Mouse (Mus musculus) cerebellum, adult 11 months (tissue): ENCODE results near the gene Thoc7.
A peak's percentile ranks its signal among the peaks of the same experiment; 100 is the strongest.
"Not testable (repeated sequence)": the region's sequence is repeated elsewhere in the genome, so short reads cannot be mapped to it uniquely, and the experiment has no call there.

ENCODE experiments used
- DNase-seq: peaks from one replicate; pipeline ENCODE4 v3.0.0; 2022

The Thoc7 gene

DNA sequence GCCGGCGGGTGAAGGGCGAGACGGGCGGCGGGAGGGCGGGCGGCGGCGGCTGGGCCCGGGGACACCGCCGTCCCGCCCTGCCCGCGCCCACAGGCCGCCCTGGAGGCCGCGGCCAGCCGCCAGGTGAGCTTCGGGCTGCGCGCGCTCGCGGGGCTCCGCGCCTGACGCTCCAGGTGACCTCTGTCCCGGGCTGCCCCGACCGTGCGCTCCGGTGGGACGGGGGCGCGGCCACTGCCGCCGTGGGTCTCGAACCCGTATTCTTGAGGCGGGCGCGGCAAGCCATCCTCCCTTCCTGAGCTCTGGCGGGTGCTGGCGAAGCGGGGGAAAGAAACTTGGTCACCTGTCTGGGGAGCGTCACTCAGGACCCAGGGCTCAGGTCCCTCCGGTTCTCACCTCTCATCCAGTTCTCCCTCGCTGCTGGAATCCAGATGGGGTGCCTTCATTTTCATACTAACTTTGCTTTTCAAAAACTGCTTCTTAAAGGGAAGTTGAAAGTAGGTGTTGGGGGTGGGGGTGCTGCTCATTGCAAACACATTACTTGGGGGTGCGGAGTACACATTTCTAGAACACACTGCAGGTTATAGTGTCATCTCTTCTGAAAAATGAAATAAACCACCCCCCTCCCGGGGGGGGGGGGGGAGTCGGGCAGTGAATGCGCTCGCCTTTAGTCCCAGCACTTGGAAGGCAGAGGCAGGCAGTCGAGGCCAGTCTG is at the start of gene Thoc7, which contains the start of gene Atxn7:
TSS of gene Thoc7 (minus strand) at position 452 of the 712 bp plus-strand sequence.
TSS of gene Atxn7 (plus strand) at position 40 of the 712 bp plus-strand sequence.
- peak; percentile 58 for DNase-seq

DNA sequence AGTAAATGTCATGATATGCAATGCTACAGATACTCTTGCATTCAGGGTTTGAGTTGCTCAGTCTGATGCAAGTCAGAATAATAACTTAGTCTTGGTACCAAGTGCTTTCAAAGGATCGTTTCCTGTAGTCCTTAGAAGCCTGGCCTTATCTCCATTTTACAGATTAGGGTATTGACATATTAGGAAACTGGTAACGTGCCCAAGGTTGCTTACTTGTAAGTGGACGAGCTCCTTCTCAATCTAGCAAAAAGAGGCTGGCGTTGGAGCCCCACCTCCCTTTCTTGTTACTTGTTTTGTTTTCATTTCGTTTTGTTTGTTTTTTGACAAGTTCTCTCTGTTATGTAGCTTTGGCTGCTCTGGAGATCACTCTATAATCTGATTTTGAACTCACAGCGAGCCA is 48.1 kb upstream of the Thoc7 start:
- no peak for DNase-seq

- DNase-seq, result no peak
These were observed 41.1 kb upstream of the Thoc7 start for GRCm38 (mm10) chr14:14002771-14003170.

- no peak for DNase-seq
These were observed 33.8 kb upstream of the Thoc7 start for GRCm38 (mm10) chr14:13995206-13996097.

GRCm38 (mm10) chr14:13990741-13991140 is 29.1 kb upstream of the Thoc7 start:
- no peak for DNase-seq

GRCm38 (mm10) chr14:13988397-13988796 is 26.7 kb upstream of the Thoc7 start:
- DNase-seq, result no peak

- DNase-seq, result no peak
These were observed 20.5 kb upstream of the Thoc7 start for GRCm38 (mm10) chr14:13982174-13982573.

- no peak for DNase-seq
These were observed 19.6 kb upstream of the Thoc7 start for GRCm38 (mm10) chr14:13981286-13981685.

GRCm38 (mm10) chr14:13977498-13977897 is 15.8 kb upstream of the Thoc7 start:
- DNase-seq, result no peak

- no peak for DNase-seq
These were observed 10.1 kb upstream of the Thoc7 start for GRCm38 (mm10) chr14:13971644-13972234.

- no peak for DNase-seq
These were observed 8.9 kb upstream of the Thoc7 start for GRCm38 (mm10) chr14:13970513-13970912.

DNA sequence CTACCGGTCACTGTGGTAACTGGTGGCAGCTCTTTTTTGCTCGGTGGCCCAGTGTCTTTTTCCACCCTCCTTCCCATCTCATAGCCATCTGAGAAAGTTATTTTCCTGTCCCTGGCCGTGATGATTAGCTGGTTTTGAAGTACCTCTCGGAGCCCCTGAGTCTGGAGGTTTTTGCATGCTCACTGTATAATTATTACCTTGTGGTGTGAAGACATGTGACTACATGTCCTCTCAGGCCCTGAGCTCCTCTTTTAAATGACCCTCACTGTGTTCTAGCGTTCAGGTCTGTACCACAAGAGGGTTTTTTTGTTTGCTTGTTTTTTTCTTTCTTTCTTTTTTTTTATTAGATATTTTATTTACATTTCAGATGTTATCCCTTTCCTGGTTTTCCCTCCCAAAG is 6.8 kb upstream of the Thoc7 start:
- DNase-seq, result no peak

GRCm38 (mm10) chr14:13967607-13968006 is 6.0 kb upstream of the Thoc7 start:
- no peak for DNase-seq

DNA sequence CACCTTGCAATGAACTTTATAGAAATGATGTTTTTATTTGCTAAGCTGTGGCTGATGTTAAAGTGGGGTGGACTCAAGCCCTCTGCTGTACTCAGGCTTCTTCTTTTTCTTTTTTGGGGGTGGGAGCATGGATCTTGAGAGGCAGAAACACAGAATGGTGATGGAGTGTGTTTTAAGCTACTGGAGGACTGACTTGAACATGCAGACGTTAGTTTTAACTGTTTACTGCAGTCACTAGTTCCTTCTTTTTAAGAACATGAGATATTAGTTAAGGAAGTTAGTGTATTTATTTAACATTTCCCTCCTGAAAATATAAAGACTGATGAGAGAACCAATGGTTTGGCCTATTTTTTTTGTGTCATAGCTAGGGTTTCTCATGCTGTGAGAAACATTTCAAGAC is 1.9 kb upstream of the Thoc7 start:
- no peak for DNase-seq

GRCm38 (mm10) chr14:13962476-13962875 is 824 bp upstream of the Thoc7 start:
- no peak for DNase-seq

GRCm38 (mm10) chr14:13960482-13961325 is 948 bp downstream of the Thoc7 start:
- peak; percentile 65 for DNase-seq

DNA sequence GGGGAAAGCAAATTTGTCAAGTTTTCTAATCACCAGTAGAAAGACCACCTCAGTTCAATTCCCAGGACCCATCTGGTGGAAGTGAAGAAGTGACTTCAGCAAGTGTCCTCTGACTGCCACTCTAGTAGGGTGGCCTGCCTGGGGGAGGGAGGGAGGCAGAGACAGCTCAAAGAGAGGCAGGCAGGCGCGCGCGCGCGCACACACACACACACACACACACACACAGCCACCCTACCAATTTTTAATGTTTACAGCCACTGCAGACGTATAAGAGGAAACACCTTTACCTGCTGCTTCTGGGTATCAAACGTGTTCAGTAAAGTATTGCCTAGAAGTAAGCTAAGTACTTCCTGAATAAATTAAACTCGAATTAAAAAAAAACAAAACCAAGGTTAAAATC is 1.6 kb downstream of the Thoc7 start:
- peak; percentile 17 for DNase-seq

GRCm38 (mm10) chr14:13952151-13952550 is 9.5 kb downstream of the Thoc7 start:
- not testable (repeated sequence) for DNase-seq

DNA sequence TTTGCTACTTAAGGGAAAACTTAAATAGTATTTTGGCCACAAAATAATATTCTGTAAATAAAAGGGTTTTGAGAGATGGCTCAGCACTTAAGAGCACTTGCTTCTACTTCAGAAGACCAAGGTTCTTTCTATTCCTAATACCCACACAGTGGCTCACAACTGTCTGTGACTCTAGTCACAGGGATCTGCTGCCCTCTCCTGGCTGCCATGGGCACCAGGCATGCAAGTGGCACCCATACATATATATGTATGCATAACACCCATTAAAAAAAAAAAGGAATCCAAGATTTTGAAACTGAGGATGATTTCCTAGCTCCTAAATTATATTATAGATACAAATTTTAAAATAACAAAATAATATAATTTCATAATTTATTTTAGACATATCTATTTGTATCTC is 11.3 kb downstream of the Thoc7 start:
- DNase-seq, result no peak

DNA sequence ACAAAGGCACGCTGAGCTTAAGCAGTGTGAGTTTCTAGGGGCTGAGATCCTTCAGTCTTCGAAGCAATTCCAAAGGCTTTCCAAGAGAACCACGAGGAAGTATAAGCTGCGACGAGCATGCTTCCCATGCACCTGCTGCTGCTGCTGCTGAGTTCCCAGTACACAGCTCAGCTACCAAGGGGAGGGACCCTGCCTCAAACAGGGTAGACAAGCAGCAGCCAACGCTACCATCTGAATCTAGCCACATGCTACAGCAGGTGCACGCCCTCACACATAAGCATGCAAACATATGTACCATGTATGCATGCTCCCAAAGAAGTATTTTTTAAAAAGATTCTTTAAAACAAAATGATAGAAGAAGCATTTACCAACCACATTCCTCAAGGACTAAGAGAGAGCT is 13.3 kb downstream of the Thoc7 start:
- DNase-seq, result no peak

- DNase-seq, result no peak
These were observed 17.0 kb downstream of the Thoc7 start for GRCm38 (mm10) chr14:13944686-13945085.

DNA sequence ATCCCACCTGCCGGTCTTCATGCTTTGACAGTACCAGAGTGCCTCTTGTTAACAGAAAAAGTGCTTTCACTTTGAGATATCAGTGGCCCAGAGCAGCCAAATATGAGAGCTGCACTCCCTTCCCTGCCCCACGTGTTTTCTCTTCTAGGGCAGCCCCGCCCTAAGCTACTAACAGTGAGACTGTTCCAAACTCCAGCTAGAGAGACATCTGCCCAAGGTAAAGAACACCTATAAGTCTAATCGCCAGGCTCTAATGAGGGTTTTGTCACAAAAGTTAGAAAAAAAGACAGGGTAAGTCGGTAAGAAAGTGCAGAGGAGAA is 27.6 kb downstream of the Thoc7 start:
- DNase-seq, result no peak
